Mouse (Mus musculus): ENCODE measurements around the gene Cdh15.

Cdh15 gene

GRCm38 (mm10) chr8:122891440-122891839 is 43.7 kb downstream of the Cdh15 start:
- no peak for DNase-seq (ENCODE audit: low spot score)

GRCm38 (mm10) chr8:122893451-122893850 is 45.7 kb downstream of the Cdh15 start:
- no peak for DNase-seq (ENCODE audit: low spot score)

- no peak for DNase-seq (ENCODE audit: low spot score)
These were observed 48.6 kb downstream of the Cdh15 start for GRCm38 (mm10) chr8:122896317-122896716.

- no peak for DNase-seq (ENCODE audit: low spot score)
These were observed 49.4 kb downstream of the Cdh15 start for GRCm38 (mm10) chr8:122897200-122897599.

- DNase-seq (ENCODE audit: low spot score), result no peak
These were observed 50.3 kb downstream of the Cdh15 start for GRCm38 (mm10) chr8:122898018-122898417.

GRCm38 (mm10) chr8:122898473-122898872 is 50.7 kb downstream of the Cdh15 start:
- no peak for DNase-seq (ENCODE audit: low spot score)

GRCm38 (mm10) chr8:122899085-122899484 is 51.3 kb downstream of the Cdh15 start:
- DNase-seq (ENCODE audit: low spot score), result no peak

- no peak for DNase-seq (ENCODE audit: low spot score)
These were observed 53.7 kb downstream of the Cdh15 start for GRCm38 (mm10) chr8:122901476-122901875.

- no peak for DNase-seq (ENCODE audit: low spot score)
These were observed 54.2 kb downstream of the Cdh15 start for GRCm38 (mm10) chr8:122901892-122902515.

GRCm38 (mm10) chr8:122902581-122902980 is 54.8 kb downstream of the Cdh15 start:
- no peak for DNase-seq (ENCODE audit: low spot score)

GRCm38 (mm10) chr8:122903002-122903401 is 55.2 kb downstream of the Cdh15 start:
- no peak for DNase-seq (ENCODE audit: low spot score)

- DNase-seq (ENCODE audit: low spot score), result no peak
These were observed 56.7 kb downstream of the Cdh15 start for GRCm38 (mm10) chr8:122904496-122904895.

- no peak for DNase-seq (ENCODE audit: low spot score)
These were observed 57.6 kb downstream of the Cdh15 start for GRCm38 (mm10) chr8:122905346-122905745.

- peak; percentile 64 for DNase-seq (ENCODE audit: low spot score)
These were observed 58.8 kb downstream of the Cdh15 start for GRCm38 (mm10) chr8:122906463-122907021.

- DNase-seq (ENCODE audit: low spot score), result no peak
These were observed 64.4 kb downstream of the Cdh15 start for GRCm38 (mm10) chr8:122912150-122912549.

GRCm38 (mm10) chr8:122912871-122913270 is 65.1 kb downstream of the Cdh15 start:
- no peak for DNase-seq (ENCODE audit: low spot score)

GRCm38 (mm10) chr8:122916766-122917165 is 69.0 kb downstream of the Cdh15 start:
- no peak for DNase-seq (ENCODE audit: low spot score)

Measured in urinary bladder, postnatal 10 days (tissue).